Mouse (Mus musculus) stomach, embryonic 16.5 days (tissue): ENCODE measurements around the gene Mbd4. TPM values are rescaled to one million over a fixed set of nuclear protein-coding genes. Genes with fewer than 3 reads are reported as not detected.

Experiments used
- ATAC-seq: fragments of 200-750 bp; cut with Nextera tagmentation; 2 replicates; pipeline ENCODE4 v1.8.0; 2017; ENCODE audit warnings: moderate number of reproducible peaks, moderate TSS enrichment; ENCODE audit not compliant: insufficient read depth, low FRiP score
- H3K27ac ChIP-seq: fragments of 300-500 bp; sonication (generic); 2 replicates; pipeline ENCODE4 v1.5.1; 2014; ENCODE audit warnings: low read length
- H3K27me3 ChIP-seq: fragments of 300-500 bp; sonication (generic); 2 replicates; pipeline ENCODE4 v1.6.1; 2014; ENCODE audit warnings: low read length, control low read depth, mixed read lengths; ENCODE audit not compliant: control insufficient read depth, insufficient read depth
- H3K36me3 ChIP-seq: fragments of 300-500 bp; sonication (generic); 2 replicates; pipeline ENCODE4 v1.6.1; 2014; ENCODE audit warnings: low read length; ENCODE audit not compliant: control insufficient read depth, insufficient read depth
- H3K4me1 ChIP-seq: fragments of 300-500 bp; sonication (generic); 2 replicates; pipeline ENCODE4 v1.6.1; 2014; ENCODE audit warnings: low read length, control low read depth, mixed read lengths; ENCODE audit not compliant: control insufficient read depth, insufficient read depth
- H3K4me2 ChIP-seq: fragments of 300-500 bp; sonication (generic); 2 replicates; pipeline ENCODE4 v1.6.1; 2014; ENCODE audit warnings: low read depth, low read length, mixed read lengths
- H3K4me3 ChIP-seq: fragments of 300-500 bp; sonication (generic); replicated peaks from 2 replicates; pipeline ENCODE4 v1.5.1; 2014; ENCODE audit warnings: mild to moderate bottlenecking, low read length
- H3K9ac ChIP-seq: fragments of 300-500 bp; sonication (generic); 2 replicates; pipeline ENCODE4 v1.6.1; 2014; ENCODE audit warnings: low read length
- H3K9me3 ChIP-seq: fragments of 300-500 bp; sonication (generic); replicated peaks from 2 replicates; pipeline ENCODE4 v1.6.1; 2016; ENCODE audit warnings: low read length, control low read depth; ENCODE audit not compliant: control insufficient read depth
- WGBS: fragments of 180-500 bp; shearing (Covaris S2); extraction: QIAGEN DNeasy Blood & Tissue Kit; methylation state at CpG from one replicate; pipeline ENCODE4 v1.1.7; 2014; 5-methylcytosine and 5-hydroxymethylcytosine counted together
- polyA plus RNA-seq: library from polyadenylated mRNA; unstranded; fragments of >200 nt; fragmentation: Nextera tagmentation; extraction: Ambion mirVana; gene quantifications from 2 replicates; pipeline ENCODE4 v1.2.1, GENCODE M21; 2015

The Mbd4 gene
- polyA plus RNA-seq, 1 experiment from 2014 or later, result 14.9 TPM

GRCm38 (mm10) chr6:115891061-115891460, 37.9 kb upstream of the Mbd4 start:
- no peak overlapping the region for H3K4me2 ChIP-seq
- peaks cover 11% of the 10 kb centered on the region for H3K36me3 ChIP-seq
- ATAC-seq, result peak; percentile 45; the same call in 1 of the 2 replicates
- WGBS, result 39% methylated on average over 6 of the region's 6 CpGs
- peak overlapping the region; percentile 83 for H3K27ac ChIP-seq
- no peaks in the 10 kb centered on the region for H3K9me3 ChIP-seq
- H3K4me1 ChIP-seq, result peaks cover 14% of the 10 kb centered on the region
- H3K4me3 ChIP-seq, result no peak overlapping the region
- no peak overlapping the region for H3K9ac ChIP-seq
- no peaks in the 10 kb centered on the region for H3K27me3 ChIP-seq

- H3K27me3 ChIP-seq, result no peaks in the 10 kb centered on the region
- WGBS, result 77% methylated on average over 8 of the region's 8 CpGs
- H3K36me3 ChIP-seq, result peaks cover 11% of the 10 kb centered on the region
- peak overlapping the region; percentile 83 for H3K27ac ChIP-seq
- no peak overlapping the region for H3K4me2 ChIP-seq
- no peak overlapping the region for H3K9ac ChIP-seq
- H3K4me1 ChIP-seq, result peaks cover 14% of the 10 kb centered on the region
- ATAC-seq, result no peak
- no peak overlapping the region for H3K4me3 ChIP-seq
- no peaks in the 10 kb centered on the region for H3K9me3 ChIP-seq
Measured at GRCm38 (mm10) chr6:115890601-115891000, 37.4 kb upstream of the Mbd4 start.

GRCm38 (mm10) chr6:115888296-115888695, 35.1 kb upstream of the Mbd4 start:
- Histone ChIP-seq H3K27me3 (no peaks in the 10 kb centered on the region), H3K4me2 (no peak overlapping the region), H3K9ac (no peak overlapping the region), H3K27ac (no peak overlapping the region), H3K9me3 (no peaks in the 10 kb centered on the region), H3K36me3 (peaks cover 11% of the 10 kb centered on the region), H3K4me3 (no peak overlapping the region), H3K4me1 (peaks cover 14% of the 10 kb centered on the region)
- no peak for ATAC-seq
- WGBS, result 96% methylated on average over 3 of the region's 3 CpGs

GRCm38 (mm10) chr6:115886894-115887293, 33.7 kb upstream of the Mbd4 start:
- Histone ChIP-seq H3K9ac (no peak overlapping the region), H3K27me3 (no peaks in the 10 kb centered on the region), H3K36me3 (peaks cover 11% of the 10 kb centered on the region), H3K27ac (no peak overlapping the region), H3K4me1 (peaks cover 10% of the 10 kb centered on the region), H3K9me3 (no peaks in the 10 kb centered on the region), H3K4me2 (no peak overlapping the region), H3K4me3 (no peak overlapping the region)
- WGBS, result 64% methylated on average over 4 of the region's 4 CpGs
- ATAC-seq, result 0 out of 2 replicates have a peak, but pooled peaks have one; percentile 26

- Histone ChIP-seq H3K9me3 (no peaks in the 10 kb centered on the region), H3K4me3 (no peak overlapping the region), H3K4me2 (no peak overlapping the region), H3K9ac (no peak overlapping the region), H3K4me1 (no peaks in the 10 kb centered on the region; the same call in 1 of the 2 replicates), H3K27ac (no peak overlapping the region), H3K36me3 (peaks cover 10% of the 10 kb centered on the region), H3K27me3 (no peaks in the 10 kb centered on the region)
- ATAC-seq, result no peak
Measured at GRCm38 (mm10) chr6:115884018-115884417, 30.8 kb upstream of the Mbd4 start.

- no peak for ATAC-seq
- Histone ChIP-seq H3K27me3 (no peaks in the 10 kb centered on the region), H3K9me3 (no peaks in the 10 kb centered on the region), H3K9ac (no peak overlapping the region), H3K4me3 (no peak overlapping the region), H3K27ac (peak overlapping the region; percentile 33; the same call in 1 of the 2 replicates), H3K4me1 (no peaks in the 10 kb centered on the region; the same call in 1 of the 2 replicates), H3K36me3 (0 out of 2 replicates have a peak, but pooled peaks cover under 1% of the 10 kb centered on the region), H3K4me2 (no peak overlapping the region)
- WGBS, result 79% methylated on average over 8 of the region's 8 CpGs
Measured at GRCm38 (mm10) chr6:115880751-115881150, 27.6 kb upstream of the Mbd4 start.

GRCm38 (mm10) chr6:115879736-115880135, 26.6 kb upstream of the Mbd4 start:
- Histone ChIP-seq H3K4me3 (no peak overlapping the region), H3K4me1 (no peaks in the 10 kb centered on the region; the same call in 1 of the 2 replicates), H3K4me2 (no peak overlapping the region), H3K27me3 (no peaks in the 10 kb centered on the region), H3K9ac (no peak overlapping the region), H3K36me3 (0 out of 2 replicates have a peak, but pooled peaks cover 7% of the 10 kb centered on the region), H3K9me3 (no peaks in the 10 kb centered on the region), H3K27ac (no peak overlapping the region)
- no peak for ATAC-seq
- WGBS, result 69% methylated on average over 6 of the region's 6 CpGs

- Histone ChIP-seq H3K4me3 (no peak overlapping the region), H3K9me3 (no peaks in the 10 kb centered on the region), H3K27me3 (no peaks in the 10 kb centered on the region), H3K36me3 (0 out of 2 replicates have a peak, but pooled peaks cover 7% of the 10 kb centered on the region), H3K27ac (peak overlapping the region; percentile 19; the same call in 1 of the 2 replicates), H3K4me1 (no peaks in the 10 kb centered on the region; the same call in 1 of the 2 replicates), H3K4me2 (no peak overlapping the region), H3K9ac (no peak overlapping the region)
- WGBS, result 54% methylated on average over 6 of the region's 6 CpGs
- no peak; the same call in 1 of the 2 replicates for ATAC-seq
Measured at GRCm38 (mm10) chr6:115878694-115879093, 25.5 kb upstream of the Mbd4 start.

GRCm38 (mm10) chr6:115877239-115877638, 24.1 kb upstream of the Mbd4 start:
- H3K4me3 ChIP-seq, result no peak overlapping the region
- no peaks in the 10 kb centered on the region for H3K27me3 ChIP-seq
- no peaks in the 10 kb centered on the region; the same call in 1 of the 2 replicates for H3K4me1 ChIP-seq
- no peak overlapping the region for H3K4me2 ChIP-seq
- H3K9ac ChIP-seq, result no peak overlapping the region
- no peaks in the 10 kb centered on the region for H3K9me3 ChIP-seq
- H3K27ac ChIP-seq, result no peak overlapping the region
- WGBS, result 81% methylated on average over 2 of the region's 2 CpGs
- H3K36me3 ChIP-seq, result 0 out of 2 replicates have a peak, but pooled peaks cover 7% of the 10 kb centered on the region
- ATAC-seq, result no peak
